Mouse (Mus musculus): ENCODE data around the gene Gm39566. TPM values are rescaled to one million over a fixed set of nuclear protein-coding genes. Genes with fewer than 3 reads are reported as not detected.

The Gm39566 gene
- total RNA-seq, 2 experiments from 2014 or later, result not detected

GRCm38 (mm10) chr11:69778985-69779384, 36.1 kb downstream of the Gm39566 start:
- Histone ChIP-seq H3K4me3 (no peak overlapping the region), H3K27ac (no peak overlapping the region)
- no peak for TF ChIP-seq CTCF (conservative IDR thresholded peaks at IDR 0.05)
- DNase-seq (ENCODE audit: low spot score in 2 of 2), result no peak

- DNase-seq (ENCODE audit: low spot score in 2 of 2), result no peak
- no peak overlapping the region for H3K4me3 ChIP-seq
- H3K27ac ChIP-seq, result no peak overlapping the region
- TF ChIP-seq CTCF (conservative IDR thresholded peaks at IDR 0.05), result no peak
Observed at GRCm38 (mm10) chr11:69778258-69778982, 36.7 kb downstream of the Gm39566 start.

DNA sequence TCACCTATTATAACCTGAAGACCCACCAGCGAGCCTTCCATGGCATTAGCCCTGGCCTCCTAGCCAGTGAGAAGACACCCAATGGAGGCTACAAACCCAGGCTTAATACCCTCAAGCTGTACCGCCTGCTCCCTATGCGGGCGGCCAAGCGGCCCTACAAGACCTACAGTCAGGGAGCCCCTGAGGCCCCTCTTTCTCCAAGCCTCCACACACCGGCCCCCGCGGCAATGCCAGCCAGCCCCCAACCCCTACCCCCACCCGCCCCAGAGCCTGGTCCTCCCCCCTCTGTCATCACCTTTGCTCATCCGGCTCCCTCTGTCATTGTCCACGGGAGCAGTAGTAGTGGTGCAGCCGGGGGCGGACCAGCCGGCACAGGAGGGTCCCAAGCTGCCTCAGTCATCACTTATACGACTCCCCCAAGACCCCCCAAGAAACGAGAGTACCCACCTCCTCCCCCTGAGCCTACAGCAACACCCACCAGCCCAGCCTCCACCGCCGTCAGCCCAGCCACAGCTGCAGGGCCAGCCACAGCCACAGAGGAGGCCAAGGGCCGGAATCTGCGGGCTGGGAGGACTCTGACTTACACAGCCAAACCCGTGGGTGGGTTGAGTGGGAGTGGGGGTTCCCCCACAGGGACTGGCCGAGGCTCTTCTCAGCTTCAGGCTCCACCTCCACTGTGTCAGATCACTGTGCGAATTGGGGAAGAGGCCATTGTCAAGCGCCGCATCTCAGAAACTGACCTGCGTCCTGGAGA, 37.4 kb downstream of the Gm39566 start:
- no peak for TF ChIP-seq CTCF (conservative IDR thresholded peaks at IDR 0.05)
- DNase-seq (ENCODE audit: low spot score in 2 of 2), result no peak
- no peak overlapping the region for H3K27ac ChIP-seq
- H3K4me3 ChIP-seq, result no peak overlapping the region

DNA sequence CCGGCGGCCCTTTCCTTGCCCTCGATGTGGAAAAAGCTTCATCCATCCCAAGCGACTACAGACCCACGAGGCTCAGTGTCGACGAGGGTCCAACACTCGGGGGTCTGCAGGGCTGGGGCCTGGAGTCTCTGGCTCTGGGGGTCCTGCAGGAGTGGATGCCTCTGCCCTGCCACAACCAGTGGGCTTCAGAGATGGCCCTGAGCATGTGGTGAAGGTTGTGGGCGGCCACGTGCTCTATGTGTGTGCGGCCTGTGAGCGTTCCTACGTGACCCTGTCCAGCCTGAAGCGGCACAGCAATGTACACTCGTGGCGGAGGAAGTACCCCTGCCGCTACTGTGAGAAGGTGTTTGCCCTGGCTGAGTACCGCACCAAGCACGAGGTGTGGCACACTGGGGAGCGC, 38.6 kb downstream of the Gm39566 start:
- Histone ChIP-seq H3K4me3 (no peak overlapping the region), H3K27ac (no peak overlapping the region)
- DNase-seq (ENCODE audit: low spot score in 2 of 2), result no peak
- TF ChIP-seq CTCF (conservative IDR thresholded peaks at IDR 0.05), result no peak

DNA sequence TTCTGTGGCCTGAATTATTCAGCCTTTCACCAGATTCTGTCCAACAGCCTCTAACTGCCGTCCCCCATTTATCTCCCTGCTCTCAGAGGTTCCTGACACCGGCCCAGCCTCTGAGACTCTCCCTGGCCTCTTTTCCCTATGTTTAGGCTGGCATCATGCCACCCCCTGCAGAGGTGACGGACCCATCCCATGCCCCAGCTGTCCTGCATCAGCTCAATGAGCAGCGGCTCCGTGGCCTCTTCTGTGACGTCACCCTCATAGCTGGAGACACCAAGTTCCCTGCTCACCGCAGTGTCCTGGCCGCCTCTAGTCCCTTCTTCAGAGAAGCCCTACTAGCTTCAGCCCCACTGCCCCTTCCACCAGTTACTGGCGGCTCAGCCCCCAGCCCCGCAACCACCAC, 39.4 kb downstream of the Gm39566 start:
- no peak overlapping the region for H3K27ac ChIP-seq
- no peak overlapping the region for H3K4me3 ChIP-seq
- no peak for DNase-seq (ENCODE audit: low spot score in 2 of 2)
- no peak for TF ChIP-seq CTCF (conservative IDR thresholded peaks at IDR 0.05)

GRCm38 (mm10) chr11:69774961-69775360, 40.1 kb downstream of the Gm39566 start:
- no peak overlapping the region for H3K4me3 ChIP-seq
- no peak for TF ChIP-seq CTCF (conservative IDR thresholded peaks at IDR 0.05)
- H3K27ac ChIP-seq, result no peak overlapping the region
- no peak for DNase-seq (ENCODE audit: low spot score in 2 of 2)

DNA sequence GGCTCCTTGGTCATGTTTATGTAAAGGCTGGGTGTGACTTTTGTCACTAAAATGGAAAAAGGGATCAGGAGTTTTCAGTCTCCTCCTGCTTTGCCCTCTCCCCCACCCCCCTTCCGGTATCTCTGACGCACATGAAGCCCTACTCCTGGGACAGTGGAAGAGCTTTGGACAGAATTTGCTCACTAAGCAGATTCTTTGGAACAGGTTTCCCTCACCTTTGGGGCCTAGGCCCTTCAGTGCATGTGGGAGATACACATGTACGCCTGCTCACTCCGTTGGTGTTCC, 47.5 kb downstream of the Gm39566 start:
- no peak for DNase-seq (ENCODE audit: low spot score in 2 of 2)
- peak overlapping the region; percentile 96 for H3K4me3 ChIP-seq
- no peak for TF ChIP-seq CTCF (conservative IDR thresholded peaks at IDR 0.05)
- H3K27ac ChIP-seq, result peak overlapping the region; percentile 100; the same call in 1 of the 2 replicates

GRCm38 (mm10) chr11:69766872-69767624, 48.0 kb downstream of the Gm39566 start:
- no peak for TF ChIP-seq CTCF (conservative IDR thresholded peaks at IDR 0.05)
- peak overlapping the region; percentile 96 for H3K4me3 ChIP-seq
- peak overlapping the region; percentile 100 for H3K27ac ChIP-seq
- no peak for DNase-seq (ENCODE audit: low spot score in 2 of 2)

- H3K27ac ChIP-seq, result peak overlapping the region; percentile 100
- DNase-seq (ENCODE audit: low spot score in 2 of 2), result peak; percentile 75 to 78
- peak overlapping the region; percentile 96 for H3K4me3 ChIP-seq
- 0 out of 2 replicates have a peak, but pooled peaks have one; percentile 3 for TF ChIP-seq CTCF (conservative IDR thresholded peaks at IDR 0.05)
Observed at GRCm38 (mm10) chr11:69766126-69766609, 48.9 kb downstream of the Gm39566 start.

- Histone ChIP-seq H3K27ac (peak within 1 kb of the TSS; percentile 100), H3K4me3 (peak within 1 kb of the TSS; percentile 96)
- no peak for TF ChIP-seq CTCF (conservative IDR thresholded peaks at IDR 0.05)
- DNase-seq (ENCODE audit: low spot score in 2 of 2), result peak in 1 of 2 experiments; percentile 46
Observed at GRCm38 (mm10) chr11:69765221-69766125, 49.6 kb downstream of the Gm39566 start, which contains the start of gene Zbtb4. TSS of gene Zbtb4 (plus strand) at chr11:69765912.

GRCm38 (mm10) chr11:69763551-69763950, 51.5 kb downstream of the Gm39566 start:
- no peak overlapping the region for H3K4me3 ChIP-seq
- peak; percentile 57 for TF ChIP-seq CTCF (conservative IDR thresholded peaks at IDR 0.05)
- H3K27ac ChIP-seq, result no peak overlapping the region

GRCm38 (mm10) chr11:69761868-69762267, 53.2 kb downstream of the Gm39566 start, which contains the start of gene Slc35g3:
TSS of gene Slc35g3 (minus strand) at chr11:69761968.
- DNase-seq (ENCODE audit: low spot score in 2 of 2), result no peak
- Histone ChIP-seq H3K27ac (no peak within 1 kb of the TSS), H3K4me3 (no peak within 1 kb of the TSS)
- TF ChIP-seq CTCF (conservative IDR thresholded peaks at IDR 0.05), result no peak

More at GRCm38 (mm10) chr11:69763551-69763950, 51.5 kb downstream of the Gm39566 start:
- DNase-seq (ENCODE audit: low spot score in 2 of 2), result no peak

Other genes with a start within 250 kb of the Gm39566 start
- 10 to 100 TPM; 12.0 to 14.3 TPM for gene Wrap53, start 235.0 kb downstream of the Gm39566 start, total RNA-seq (2021)
- gene Trp53, start 234.9 kb downstream of the Gm39566 start, total RNA-seq (2021), result 10 to 100 TPM; 28.5 to 32.3 TPM
- 100 to 1,000 TPM; 391 to 411 TPM for gene Atp1b2, start 209.4 kb downstream of the Gm39566 start, total RNA-seq (2021)
- not detected for gene Shbg, start 197.4 kb downstream of the Gm39566 start, total RNA-seq (2021)
- gene Sat2, start 193.3 kb downstream of the Gm39566 start, total RNA-seq (2021), result 10 to 100 TPM; 15.1 to 15.6 TPM
- gene Fxr2, start 182.3 kb downstream of the Gm39566 start, total RNA-seq (2021), result 100 to 1,000 TPM; 138 to 143 TPM
- gene Sox15, start 160.0 kb downstream of the Gm39566 start, total RNA-seq (2021), result under 1 TPM in 1 of 2 experiments, not detected in 1; 0.44 TPM
- gene Mpdu1, start 152.7 kb downstream of the Gm39566 start, total RNA-seq (2021), result 10 to 100 TPM; 54.9 to 59.3 TPM
- gene Cd68, start 149.1 kb downstream of the Gm39566 start, total RNA-seq (2021), result 10 to 100 TPM in 1 of 2 experiments, 1 to 10 TPM in 1; 9.7 to 15.4 TPM
- gene Eif4a1, start 142.9 kb downstream of the Gm39566 start, total RNA-seq (2021), result 100 to 1,000 TPM; 342 to 344 TPM
- gene Senp3, start 133.2 kb downstream of the Gm39566 start, total RNA-seq (2021), result 100 to 1,000 TPM; 108 to 132 TPM
- gene Tnfsf13, start 129.5 kb downstream of the Gm39566 start, total RNA-seq (2021), result 1 to 10 TPM; 2.1 to 2.5 TPM
- 1 to 10 TPM; 8.9 to 9.6 TPM for gene Tnfsf12, start 119.4 kb downstream of the Gm39566 start, total RNA-seq (2021)
- gene Tnfsfm13, start 119.2 kb downstream of the Gm39566 start, total RNA-seq (2021), result 1 to 10 TPM; 1.6 to 2.2 TPM
- 10 to 100 TPM; 64.6 to 65.4 TPM for gene Polr2a, start 56.7 kb downstream of the Gm39566 start, total RNA-seq (2021)
- not detected for gene Slc35g3, start 53.3 kb downstream of the Gm39566 start, total RNA-seq (2021)
- 100 to 1,000 TPM; 122 to 133 TPM for gene Zbtb4, start 49.4 kb downstream of the Gm39566 start, total RNA-seq (2021)
- 1 to 10 TPM; 1.1 to 1.3 TPM for gene Chrnb1, start 19.4 kb downstream of the Gm39566 start, total RNA-seq (2021)
- gene Fgf11, start 13.4 kb downstream of the Gm39566 start, total RNA-seq (2021), result 10 to 100 TPM; 25.6 to 28.0 TPM
- gene Tmem102, start 9.7 kb downstream of the Gm39566 start, total RNA-seq (2021), result not detected
- gene Spem2, start 3.2 kb upstream of the Gm39566 start, total RNA-seq (2021), result not detected
- under 1 TPM; 0.34 to 0.49 TPM for gene Spem1, start 6.9 kb upstream of the Gm39566 start, total RNA-seq (2021)
- 100 to 1,000 TPM; 197 to 201 TPM for gene Nlgn2, start 22.5 kb upstream of the Gm39566 start, total RNA-seq (2021)
- 100 to 1,000 TPM; 113 to 114 TPM for gene Tmem256, start 23.2 kb upstream of the Gm39566 start, total RNA-seq (2021)
- gene Plscr3, start 31.1 kb upstream of the Gm39566 start, total RNA-seq (2021), result 10 to 100 TPM; 17.1 to 19.8 TPM
- not detected for gene Tnk1, start 43.4 kb upstream of the Gm39566 start, total RNA-seq (2021)
- gene Tmem95, start 62.7 kb upstream of the Gm39566 start, total RNA-seq (2021), result not detected
- 1 to 10 TPM; 1.3 to 1.4 TPM for gene Kctd11, start 66.1 kb upstream of the Gm39566 start, total RNA-seq (2021)
- gene Acap1, start 80.2 kb upstream of the Gm39566 start, total RNA-seq (2021), result not detected
- gene 2810408A11Rik, start 85.7 kb upstream of the Gm39566 start, total RNA-seq (2021), result 1 to 10 TPM in 1 of 2 experiments, under 1 TPM in 1; 0.64 to 1.0 TPM
- 100 to 1,000 TPM; 122 to 125 TPM for gene Neurl4, start 85.8 kb upstream of the Gm39566 start, total RNA-seq (2021)
- 10 to 100 TPM; 35.6 to 41.5 TPM for gene Gps2, start 98.6 kb upstream of the Gm39566 start, total RNA-seq (2021)
- 100 to 1,000 TPM; 413 to 441 TPM for gene Eif5a, start 106.7 kb upstream of the Gm39566 start, total RNA-seq (2021)
- 10 to 100 TPM; 12.4 to 14.5 TPM for gene Ybx2, start 120.5 kb upstream of the Gm39566 start, total RNA-seq (2021)
- gene Slc2a4, start 132.9 kb upstream of the Gm39566 start, total RNA-seq (2021), result 1 to 10 TPM; 1.8 to 2.2 TPM
- gene Cldn7, start 149.5 kb upstream of the Gm39566 start, total RNA-seq (2021), result not detected
- 100 to 1,000 TPM; 106 to 114 TPM for gene Ctdnep1, start 165.9 kb upstream of the Gm39566 start, total RNA-seq (2021)
- gene Elp5, start 167.2 kb upstream of the Gm39566 start, total RNA-seq (2021), result 10 to 100 TPM; 72.8 to 72.9 TPM
- gene Gabarap, start 175.8 kb upstream of the Gm39566 start, total RNA-seq (2021), result 100 to 1,000 TPM; 216 to 229 TPM
- gene Phf23, start 180.5 kb upstream of the Gm39566 start, total RNA-seq (2021), result 10 to 100 TPM; 40.5 to 42.6 TPM
- 10 to 100 TPM; 40.6 to 45.3 TPM for gene Dvl2, start 185.3 kb upstream of the Gm39566 start, total RNA-seq (2021)
- gene Acadvl, start 200.1 kb upstream of the Gm39566 start, total RNA-seq (2021), result 10 to 100 TPM; 54.9 to 63.7 TPM
- gene Dlg4, start 201.6 kb upstream of the Gm39566 start, total RNA-seq (2021), result 100 to 1,000 TPM; 880 to 888 TPM
- 1 to 10 TPM in 1 of 2 experiments, under 1 TPM in 1; 0.52 to 1.7 TPM for gene Asgr1, start 238.8 kb upstream of the Gm39566 start, total RNA-seq (2021)

Measured in layer of hippocampus, adult 2 months (tissue).